Mouse (Mus musculus): ENCODE results near the gene B3gnt8. TPM values are rescaled to one million over a fixed set of nuclear protein-coding genes. Genes with fewer than 3 reads are reported as not detected.

The B3gnt8 gene
- polyA plus RNA-seq, 1 experiment from 2014 or later, result 10.5 TPM

- peaks cover 21% of the 10 kb centered on the region for H3K4me1 ChIP-seq (replicated peaks; ENCODE audit: control insufficient read depth, insufficient read depth, low read length)
- no peak overlapping the region for H3K4me3 ChIP-seq (ENCODE audit: low read length)
- no peak for ATAC-seq (ENCODE audit: low read depth)
- H3K4me2 ChIP-seq (ENCODE audit: low read depth, low read length), result no peak overlapping the region
- H3K9me3 ChIP-seq (ENCODE audit: control insufficient read depth, low read length), result no peaks in the 10 kb centered on the region
- H3K27me3 ChIP-seq (ENCODE audit: control insufficient read depth, insufficient read depth, low read depth, low read length), result no peaks in the 10 kb centered on the region
- WGBS, result 72% methylated on average over 10 of the region's 10 CpGs
- no peak overlapping the region for H3K27ac ChIP-seq (ENCODE audit: low read length)
- no peak overlapping the region for H3K9ac ChIP-seq (ENCODE audit: low read length)
- H3K36me3 ChIP-seq (ENCODE audit: control insufficient read depth, insufficient read depth, low read length), result peaks cover 8% of the 10 kb centered on the region
These were observed 732 bp upstream of the B3gnt8 start for GRCm38 (mm10) chr7:25625594-25626250.

- peak overlapping the region; percentile 58 for H3K4me3 ChIP-seq (ENCODE audit: low read length)
- H3K36me3 ChIP-seq (ENCODE audit: control insufficient read depth, insufficient read depth, low read length), result peaks cover 9% of the 10 kb centered on the region
- peak overlapping the region; percentile 69 for H3K27ac ChIP-seq (ENCODE audit: low read length)
- WGBS, result 9% methylated on average over 38 of the region's 38 CpGs
- no peaks in the 10 kb centered on the region for H3K9me3 ChIP-seq (ENCODE audit: control insufficient read depth, low read length)
- peaks cover 21% of the 10 kb centered on the region for H3K4me1 ChIP-seq (replicated peaks; ENCODE audit: control insufficient read depth, insufficient read depth, low read length)
- peak; percentile 92 for ATAC-seq (ENCODE audit: low read depth)
- peak overlapping the region; percentile 79 for H3K9ac ChIP-seq (ENCODE audit: low read length)
- no peaks in the 10 kb centered on the region for H3K27me3 ChIP-seq (ENCODE audit: control insufficient read depth, insufficient read depth, low read depth, low read length)
- peak overlapping the region; percentile 91 for H3K4me2 ChIP-seq (ENCODE audit: low read depth, low read length)
These were observed 1.2 kb downstream of the B3gnt8 start for GRCm38 (mm10) chr7:25627431-25628322.

- ATAC-seq (ENCODE audit: low read depth), result no peak
- 48% methylated on average over 8 of the region's 8 CpGs for WGBS
- Histone ChIP-seq H3K27ac (ENCODE audit: low read length) (0 out of 2 replicates have a peak overlapping the region, but pooled peaks have one; percentile 17), H3K27me3 (ENCODE audit: control insufficient read depth, insufficient read depth, low read depth, low read length) (no peaks in the 10 kb centered on the region), H3K36me3 (ENCODE audit: control insufficient read depth, insufficient read depth, low read length) (peaks cover 9% of the 10 kb centered on the region), H3K9me3 (ENCODE audit: control insufficient read depth, low read length) (no peaks in the 10 kb centered on the region), H3K4me2 (ENCODE audit: low read depth, low read length) (peak overlapping the region; percentile 91), H3K4me1 (replicated peaks; ENCODE audit: control insufficient read depth, insufficient read depth, low read length) (peaks cover 21% of the 10 kb centered on the region), H3K9ac (ENCODE audit: low read length) (peak overlapping the region; percentile 79), H3K4me3 (ENCODE audit: low read length) (peak overlapping the region; percentile 58)
These were observed 1.8 kb downstream of the B3gnt8 start for GRCm38 (mm10) chr7:25628323-25628620.

- no peaks in the 10 kb centered on the region for H3K27me3 ChIP-seq (ENCODE audit: control insufficient read depth, insufficient read depth, low read depth, low read length)
- H3K27ac ChIP-seq (ENCODE audit: low read length), result no peak overlapping the region
- H3K4me3 ChIP-seq (ENCODE audit: low read length), result no peak overlapping the region
- peaks cover 9% of the 10 kb centered on the region for H3K36me3 ChIP-seq (ENCODE audit: control insufficient read depth, insufficient read depth, low read length)
- ATAC-seq (ENCODE audit: low read depth), result no peak
- H3K9me3 ChIP-seq (ENCODE audit: control insufficient read depth, low read length), result no peaks in the 10 kb centered on the region
- WGBS, result 82% methylated on average over 5 of the region's 5 CpGs
- no peak overlapping the region for H3K4me2 ChIP-seq (ENCODE audit: low read depth, low read length)
- no peak overlapping the region for H3K9ac ChIP-seq (ENCODE audit: low read length)
- H3K4me1 ChIP-seq (replicated peaks; ENCODE audit: control insufficient read depth, insufficient read depth, low read length), result peaks cover 8% of the 10 kb centered on the region
These were observed 6.2 kb downstream of the B3gnt8 start for GRCm38 (mm10) chr7:25632679-25633078.

- no peak overlapping the region for H3K4me3 ChIP-seq (ENCODE audit: low read length)
- H3K4me1 ChIP-seq (replicated peaks; ENCODE audit: control insufficient read depth, insufficient read depth, low read length), result no peaks in the 10 kb centered on the region
- H3K9me3 ChIP-seq (ENCODE audit: control insufficient read depth, low read length), result no peaks in the 10 kb centered on the region
- WGBS, result 27% methylated on average over 3 of the region's 3 CpGs
- ATAC-seq (ENCODE audit: low read depth), result no peak
- H3K27me3 ChIP-seq (ENCODE audit: control insufficient read depth, insufficient read depth, low read depth, low read length), result no peaks in the 10 kb centered on the region
- no peak overlapping the region for H3K4me2 ChIP-seq (ENCODE audit: low read depth, low read length)
- H3K9ac ChIP-seq (ENCODE audit: low read length), result no peak overlapping the region
- no peaks in the 10 kb centered on the region; the same call in 1 of the 2 replicates for H3K36me3 ChIP-seq (ENCODE audit: control insufficient read depth, insufficient read depth, low read length)
- H3K27ac ChIP-seq (ENCODE audit: low read length), result no peak overlapping the region
These were observed 9.9 kb downstream of the B3gnt8 start for GRCm38 (mm10) chr7:25636373-25636772.

- ATAC-seq (ENCODE audit: low read depth), result no peak
- Histone ChIP-seq H3K27ac (ENCODE audit: low read length) (no peak overlapping the region), H3K27me3 (ENCODE audit: control insufficient read depth, insufficient read depth, low read depth, low read length) (no peaks in the 10 kb centered on the region), H3K4me3 (ENCODE audit: low read length) (no peak overlapping the region), H3K9ac (ENCODE audit: low read length) (no peak overlapping the region), H3K9me3 (ENCODE audit: control insufficient read depth, low read length) (no peaks in the 10 kb centered on the region), H3K4me1 (replicated peaks; ENCODE audit: control insufficient read depth, insufficient read depth, low read length) (no peaks in the 10 kb centered on the region), H3K4me2 (ENCODE audit: low read depth, low read length) (no peak overlapping the region), H3K36me3 (ENCODE audit: control insufficient read depth, insufficient read depth, low read length) (no peaks in the 10 kb centered on the region; the same call in 1 of the 2 replicates)
- 81% methylated on average over 5 of the region's 5 CpGs for WGBS
These were observed 10.6 kb downstream of the B3gnt8 start for GRCm38 (mm10) chr7:25637099-25637498.

GRCm38 (mm10) chr7:25639754-25640153, 13.3 kb downstream of the B3gnt8 start:
- H3K9ac ChIP-seq (ENCODE audit: low read length), result no peak overlapping the region
- no peak for ATAC-seq (ENCODE audit: low read depth)
- H3K4me2 ChIP-seq (ENCODE audit: low read depth, low read length), result no peak overlapping the region
- 84% methylated on average over 4 of the region's 4 CpGs for WGBS
- no peaks in the 10 kb centered on the region for H3K9me3 ChIP-seq (ENCODE audit: control insufficient read depth, low read length)
- no peak overlapping the region for H3K27ac ChIP-seq (ENCODE audit: low read length)
- H3K4me3 ChIP-seq (ENCODE audit: low read length), result no peak overlapping the region
- no peaks in the 10 kb centered on the region for H3K4me1 ChIP-seq (replicated peaks; ENCODE audit: control insufficient read depth, insufficient read depth, low read length)
- no peaks in the 10 kb centered on the region; the same call in 1 of the 2 replicates for H3K36me3 ChIP-seq (ENCODE audit: control insufficient read depth, insufficient read depth, low read length)
- no peaks in the 10 kb centered on the region for H3K27me3 ChIP-seq (ENCODE audit: control insufficient read depth, insufficient read depth, low read depth, low read length)

GRCm38 (mm10) chr7:25644136-25644535, 17.7 kb downstream of the B3gnt8 start:
- WGBS, result 70% methylated on average over 10 of the region's 10 CpGs
- Histone ChIP-seq H3K9ac (ENCODE audit: low read length) (no peak overlapping the region), H3K9me3 (ENCODE audit: control insufficient read depth, low read length) (no peaks in the 10 kb centered on the region), H3K27ac (ENCODE audit: low read length) (no peak overlapping the region), H3K27me3 (ENCODE audit: control insufficient read depth, insufficient read depth, low read depth, low read length) (no peaks in the 10 kb centered on the region), H3K4me1 (replicated peaks; ENCODE audit: control insufficient read depth, insufficient read depth, low read length) (no peaks in the 10 kb centered on the region), H3K36me3 (ENCODE audit: control insufficient read depth, insufficient read depth, low read length) (no peaks in the 10 kb centered on the region; the same call in 1 of the 2 replicates), H3K4me2 (ENCODE audit: low read depth, low read length) (no peak overlapping the region), H3K4me3 (ENCODE audit: low read length) (no peak overlapping the region)
- no peak for ATAC-seq (ENCODE audit: low read depth)

GRCm38 (mm10) chr7:25644631-25645030, 18.2 kb downstream of the B3gnt8 start:
- H3K4me2 ChIP-seq (ENCODE audit: low read depth, low read length), result no peak overlapping the region
- no peak overlapping the region for H3K4me3 ChIP-seq (ENCODE audit: low read length)
- no peak overlapping the region for H3K27ac ChIP-seq (ENCODE audit: low read length)
- ATAC-seq (ENCODE audit: low read depth), result no peak
- no peaks in the 10 kb centered on the region for H3K4me1 ChIP-seq (replicated peaks; ENCODE audit: control insufficient read depth, insufficient read depth, low read length)
- WGBS, result 81% methylated on average over 4 of the region's 4 CpGs
- H3K36me3 ChIP-seq (ENCODE audit: control insufficient read depth, insufficient read depth, low read length), result no peaks in the 10 kb centered on the region; the same call in 1 of the 2 replicates
- H3K27me3 ChIP-seq (ENCODE audit: control insufficient read depth, insufficient read depth, low read depth, low read length), result no peaks in the 10 kb centered on the region
- H3K9ac ChIP-seq (ENCODE audit: low read length), result no peak overlapping the region
- H3K9me3 ChIP-seq (ENCODE audit: control insufficient read depth, low read length), result no peaks in the 10 kb centered on the region
